Mouse (Mus musculus) MEL (cell line): ENCODE measurements around the gene Tnxb. TPM values are rescaled to one million over a fixed set of nuclear protein-coding genes. Genes with fewer than 3 reads are reported as not detected.

ENCODE experiments used
- DNase-seq: peaks from one replicate; pipeline ENCODE4 v3.0.0; 2011; ENCODE audit warnings: low read depth, low spot score
- H3K27ac ChIP-seq: 2 replicates; pipeline ENCODE4 v1.5.1; 2012; ENCODE audit warnings: low read depth, mild to moderate bottlenecking, control low read depth, low read length, moderate library complexity; ENCODE audit not compliant: control insufficient read depth
- H3K27me3 ChIP-seq, 2 experiments: fragments of 150-350 bp in 1 of 2; sonication (generic) in 1 of 2; 2 replicates each; pipeline ENCODE4 v1.6.1; 2012; ENCODE audit warnings: low read length in 2 of 2, mild to moderate bottlenecking in 2 of 2, improper control_type of control experiment in 1 of 2, moderate library complexity in 1 of 2; ENCODE audit not compliant: insufficient read depth in 2 of 2, control insufficient read depth in 1 of 2
- H3K36me3 ChIP-seq, 2 experiments: 2 replicates each; pipeline ENCODE4 v1.6.1; 2012 to 2014; ENCODE audit warnings: low read length in 2 of 2, improper control_type of control experiment in 1 of 2, inconsistent platforms in 1 of 2, mild to moderate bottlenecking in 1 of 2; ENCODE audit not compliant: insufficient read depth in 2 of 2, control insufficient read depth in 1 of 2
- H3K4me1 ChIP-seq, 2 experiments: fragments of 150-350 bp in 1 of 2; sonication (generic) in 1 of 2; 2 replicates each; pipeline ENCODE4 v1.6.1; 2012; ENCODE audit warnings: low read length in 2 of 2, improper control_type of control experiment in 1 of 2, mild to moderate bottlenecking in 1 of 2; ENCODE audit not compliant: insufficient read depth in 2 of 2, control insufficient read depth in 1 of 2
- H3K4me3 ChIP-seq, 2 experiments: fragments of 150-350 bp in 1 of 2; sonication (generic) in 1 of 2; 2 replicates each; pipeline ENCODE4 v1.5.1; 2012; ENCODE audit warnings: low read depth in 2 of 2, low read length in 2 of 2, mild to moderate bottlenecking in 2 of 2, moderate library complexity in 2 of 2, control low read depth in 1 of 2, improper control_type of control experiment in 1 of 2; ENCODE audit not compliant: control insufficient read depth in 1 of 2, insufficient read depth in 1 of 2
- H3K79me2 ChIP-seq: 2 replicates; pipeline ENCODE4 v1.6.1; 2012; ENCODE audit warnings: mild to moderate bottlenecking, low read length, moderate library complexity; ENCODE audit not compliant: control insufficient read depth, poor library complexity, insufficient read depth
- H3K9ac ChIP-seq: 2 replicates; pipeline ENCODE4 v1.6.1; 2012; ENCODE audit warnings: low read depth, mild to moderate bottlenecking, control low read depth, low read length, moderate library complexity; ENCODE audit not compliant: control insufficient read depth, poor library complexity, severe bottlenecking
- H3K9me3 ChIP-seq: fragments of 150-350 bp; sonication (generic); replicated peaks from 2 replicates; pipeline ENCODE4 v1.6.1; 2012; ENCODE audit warnings: mild to moderate bottlenecking, low read length, improper control_type of control experiment, moderate library complexity; ENCODE audit not compliant: insufficient read depth
- CHD1 ChIP-seq: IDR thresholded peaks from 2 replicates; pipeline ENCODE4 v1.6.1; 2012; ENCODE audit warnings: low read depth, mild to moderate bottlenecking, inconsistent platforms, low read length, improper control_type of control experiment
- CHD2 ChIP-seq: IDR thresholded peaks from 2 replicates; pipeline ENCODE4 v1.6.1; 2011; ENCODE audit warnings: low read length, improper control_type of control experiment
- CTCF ChIP-seq, 3 experiments: IDR thresholded peaks in 2 of 3; conservative IDR thresholded peaks in 1 of 3; 2 replicates each; pipeline ENCODE4 v1.5.1; 2011 to 2012; ENCODE audit warnings: low read length in 3 of 3, low read depth in 2 of 3, mild to moderate bottlenecking in 2 of 3, improper control_type of control experiment in 1 of 3, inconsistent platforms in 1 of 3, mixed read lengths in 1 of 3, moderate library complexity in 1 of 3; ENCODE audit not compliant: control insufficient read depth in 1 of 3, insufficient read depth in 1 of 3, poor library complexity in 1 of 3, severe bottlenecking in 1 of 3
- E2F4 ChIP-seq: IDR thresholded peaks from 2 replicates; pipeline ENCODE4 v1.6.1; 2011; ENCODE audit warnings: low read depth, low read length, improper control_type of control experiment, borderline replicate concordance
- ELF1 ChIP-seq: IDR thresholded peaks from 2 replicates; pipeline ENCODE4 v1.6.1; 2014; ENCODE audit warnings: low read depth, mild to moderate bottlenecking, inconsistent platforms, low read length, improper control_type of control experiment, moderate library complexity
- ETS1 ChIP-seq: IDR thresholded peaks from 2 replicates; pipeline ENCODE4 v1.6.1; 2012; ENCODE audit warnings: low read depth, mild to moderate bottlenecking, inconsistent platforms, low read length, improper control_type of control experiment, moderate library complexity
- GABPA ChIP-seq: IDR thresholded peaks from 2 replicates; pipeline ENCODE4 v1.6.1; 2012; ENCODE audit warnings: low read depth, mild to moderate bottlenecking, inconsistent platforms, low read length, improper control_type of control experiment, moderate library complexity
- HCFC1 ChIP-seq: IDR thresholded peaks from 2 replicates; pipeline ENCODE4 v1.6.1; 2012; ENCODE audit warnings: low read depth, mild to moderate bottlenecking, inconsistent platforms, low read length, improper control_type of control experiment, moderate library complexity
- KAT2A ChIP-seq: conservative IDR thresholded peaks from 2 replicates; pipeline ENCODE4 v1.6.1; 2012; ENCODE audit warnings: low read depth, low read length, improper control_type of control experiment, inconsistent platforms
- MAX ChIP-seq: IDR thresholded peaks from 2 replicates; pipeline ENCODE4 v1.6.1; 2011; ENCODE audit warnings: low read length, improper control_type of control experiment
- MEF2A ChIP-seq: IDR thresholded peaks from 2 replicates; pipeline ENCODE4 v1.6.1; 2014; ENCODE audit warnings: low read depth, mild to moderate bottlenecking, inconsistent platforms, low read length, improper control_type of control experiment; ENCODE audit not compliant: poor library complexity, insufficient replicate concordance, severe bottlenecking; ENCODE audit errors: extremely low read depth
- MXI1 ChIP-seq: IDR thresholded peaks from 2 replicates; pipeline ENCODE4 v1.6.1; 2011; ENCODE audit warnings: mild to moderate bottlenecking, low read depth, low read length, improper control_type of control experiment
- MYB ChIP-seq: IDR thresholded peaks from 2 replicates; pipeline ENCODE4 v1.6.1; 2011; ENCODE audit warnings: mild to moderate bottlenecking, low read depth, low read length, improper control_type of control experiment
- MYC ChIP-seq: IDR thresholded peaks from 2 replicates; pipeline ENCODE4 v1.6.1; 2011; ENCODE audit warnings: low read depth, mild to moderate bottlenecking, low read length, improper control_type of control experiment, moderate library complexity
- NELFE ChIP-seq: IDR thresholded peaks from 2 replicates; pipeline ENCODE4 v1.6.1; 2011; ENCODE audit warnings: low read depth, low read length, improper control_type of control experiment
- NRF1 ChIP-seq: IDR thresholded peaks from 2 replicates; pipeline ENCODE4 v1.6.1; 2014; ENCODE audit warnings: low read depth, mild to moderate bottlenecking, inconsistent platforms, low read length, improper control_type of control experiment, moderate library complexity; ENCODE audit not compliant: poor library complexity, insufficient read depth, severe bottlenecking
- POLR2A ChIP-seq, 2 experiments: IDR thresholded peaks; 2 replicates each; pipeline ENCODE4 v1.6.1; 2011 to 2012; ENCODE audit warnings: low read length in 2 of 2, mild to moderate bottlenecking in 2 of 2, control low read depth in 1 of 2, improper control_type of control experiment in 1 of 2, low read depth in 1 of 2, moderate library complexity in 1 of 2; ENCODE audit not compliant: control insufficient read depth in 1 of 2, insufficient read depth in 1 of 2, poor library complexity in 1 of 2
- POLR2AphosphoS2 ChIP-seq: IDR thresholded peaks from 2 replicates; pipeline ENCODE4 v1.6.1; 2011; ENCODE audit warnings: low read length, improper control_type of control experiment
- POLR2AphosphoS5 ChIP-seq: IDR thresholded peaks from 2 replicates; pipeline ENCODE4 v1.6.1; 2012; ENCODE audit warnings: low read depth, borderline replicate concordance, mild to moderate bottlenecking, inconsistent platforms, low read length, moderate library complexity, mixed read lengths
- RAD21 ChIP-seq: IDR thresholded peaks from 2 replicates; pipeline ENCODE4 v1.6.1; 2011; ENCODE audit warnings: mild to moderate bottlenecking, low read depth, low read length, improper control_type of control experiment
- RCOR1 ChIP-seq: IDR thresholded peaks from 2 replicates; pipeline ENCODE4 v1.6.1; 2012; ENCODE audit warnings: low read depth, mild to moderate bottlenecking, inconsistent platforms, low read length, improper control_type of control experiment
- SIN3A ChIP-seq: IDR thresholded peaks from 2 replicates; pipeline ENCODE4 v1.6.1; 2012; ENCODE audit warnings: low read length, improper control_type of control experiment, inconsistent platforms
- TCF12 ChIP-seq: IDR thresholded peaks from 2 replicates; pipeline ENCODE4 v1.6.1; 2014; ENCODE audit warnings: low read depth, mild to moderate bottlenecking, inconsistent platforms, low read length, improper control_type of control experiment, moderate library complexity
- UBTF ChIP-seq: IDR thresholded peaks from 2 replicates; pipeline ENCODE4 v1.6.1; 2012; ENCODE audit warnings: low read depth, mild to moderate bottlenecking, inconsistent platforms, low read length, improper control_type of control experiment, moderate library complexity, borderline replicate concordance; ENCODE audit not compliant: insufficient read depth
- USF1 ChIP-seq: IDR thresholded peaks from 2 replicates; pipeline ENCODE4 v1.6.1; 2014; ENCODE audit warnings: low read depth, mild to moderate bottlenecking, inconsistent platforms, low read length, improper control_type of control experiment, moderate library complexity
- USF2 ChIP-seq, 2 experiments: IDR thresholded peaks; 2 replicates each; pipeline ENCODE4 v1.6.1; 2011 to 2012; ENCODE audit warnings: improper control_type of control experiment in 2 of 2, low read length in 2 of 2, borderline replicate concordance in 1 of 2, inconsistent platforms in 1 of 2, low read depth in 1 of 2, mild to moderate bottlenecking in 1 of 2; ENCODE audit not compliant: insufficient read depth in 1 of 2
- ZC3H11A ChIP-seq: IDR thresholded peaks from 2 replicates; pipeline ENCODE4 v1.6.1; 2012; ENCODE audit warnings: low read depth, mild to moderate bottlenecking, inconsistent platforms, low read length, improper control_type of control experiment
- ZKSCAN1 ChIP-seq: IDR thresholded peaks from 2 replicates; pipeline ENCODE4 v1.6.1; 2012; ENCODE audit warnings: low read depth, mild to moderate bottlenecking, inconsistent platforms, low read length, improper control_type of control experiment, moderate library complexity
- ZMIZ1 ChIP-seq: IDR thresholded peaks from 2 replicates; pipeline ENCODE4 v1.6.1; 2012; ENCODE audit warnings: low read depth, mild to moderate bottlenecking, inconsistent platforms, low read length, improper control_type of control experiment, moderate library complexity
- ZNF384 ChIP-seq: IDR thresholded peaks from 2 replicates; pipeline ENCODE4 v1.6.1; 2012; ENCODE audit warnings: low read depth, mild to moderate bottlenecking, inconsistent platforms, low read length, improper control_type of control experiment
- polyA plus RNA-seq, 2 experiments: library from polyadenylated mRNA; stranded (reverse) in 1 of 2; unstranded in 1 of 2; fragments of >175 nt in 1 of 2; fragments of >200 nt in 1 of 2; gene quantifications; 2 replicates each; pipeline versions ENCODE4 v1.2.1 to v1.2.4; 2012; ENCODE audit warnings: low replicate concordance in 2 of 2, low read depth in 1 of 2; ENCODE audit not compliant: insufficient read length in 2 of 2, insufficient read depth in 1 of 2, missing spikeins in 1 of 2
- total RNA-seq: library from RNA; depleted of rRNA; stranded (reverse); fragments of 300-350 nt; gene quantifications from 2 replicates; pipeline ENCODE4 v1.2.3, GENCODE M21; 2012

The Tnxb gene
- total and polyA plus RNA-seq, 3 experiments: 0.27 to 0.28 TPM; not detected in 1

DNA sequence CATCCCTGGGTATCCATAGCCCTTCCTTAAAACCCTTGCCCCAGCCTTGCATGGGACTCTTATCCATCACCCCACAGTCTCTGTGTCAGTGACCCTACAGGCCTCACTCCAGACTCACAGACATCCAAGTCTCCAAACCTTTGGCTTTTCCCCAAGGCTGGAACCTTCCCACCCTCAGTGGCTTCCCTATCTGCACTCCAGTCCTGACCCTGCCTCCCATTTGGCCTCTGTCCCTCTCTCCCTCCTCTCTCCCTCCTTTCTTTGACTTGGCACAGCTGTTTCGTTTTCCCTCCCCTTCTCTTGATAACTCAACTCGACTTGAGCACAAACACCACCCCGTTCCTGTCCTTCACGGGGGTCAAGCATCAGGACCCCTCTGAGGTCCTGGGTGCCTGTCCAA lies 20.1 kb downstream of the Tnxb start:
- Histone ChIP-seq H3K27me3 (no peaks in the 10 kb centered on the region), H3K27ac (no peak overlapping the region), H3K79me2 (no peaks in the 10 kb centered on the region), H3K36me3 (no peaks in the 10 kb centered on the region), H3K4me1 (no peaks in the 10 kb centered on the region), H3K9ac (no peak overlapping the region), H3K9me3 (no peaks in the 10 kb centered on the region), H3K4me3 (no peak overlapping the region)
- DNase-seq: no peak
- TF ChIP-seq MXI1 (no peak), MEF2A (no peak), ELF1 (no peak), USF1 (no peak), POLR2AphosphoS5 (no peak), ZC3H11A (no peak), CTCF (IDR thresholded peaks at IDR 0.05 in 2 of 3, conservative IDR thresholded peaks at IDR 0.05 in 1 of 3; ENCODE audit: control insufficient read depth in 1 of 3, insufficient read depth in 1 of 3, low read depth in 2 of 3, low read length in 3 of 3, poor library complexity in 1 of 3, severe bottlenecking in 1 of 3) (no peak), GABPA (no peak), UBTF (no peak), E2F4 (no peak), POLR2A (IDR thresholded peaks at IDR 0.05; ENCODE audit: control insufficient read depth in 1 of 2, insufficient read depth in 1 of 2, low read depth in 1 of 2, low read length in 2 of 2, poor library complexity in 1 of 2) (no peak), ZNF384 (no peak), SIN3A (no peak), HCFC1 (no peak), NELFE (no peak), MYC (no peak)

DNA sequence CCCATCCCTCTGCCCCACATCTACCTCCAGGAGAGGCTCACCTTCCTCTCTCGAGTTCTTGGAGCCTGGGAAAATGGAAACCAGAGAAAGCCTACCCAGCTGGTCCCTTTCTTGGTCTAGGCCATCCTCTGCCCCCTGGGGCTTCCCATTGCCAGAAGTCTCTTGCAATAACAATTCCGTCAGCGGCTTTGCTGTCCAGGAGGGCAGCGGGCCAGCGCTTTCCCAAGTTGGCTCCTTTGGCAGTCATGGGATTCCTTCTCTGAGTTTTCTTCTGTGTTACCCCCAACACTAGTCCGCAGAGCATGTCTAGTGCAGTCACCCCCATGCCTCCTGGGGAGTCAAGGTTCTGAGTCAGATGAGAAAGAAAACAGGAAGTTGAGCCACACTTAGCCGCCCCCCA lies 22.6 kb downstream of the Tnxb start:
- Histone ChIP-seq H3K9me3 (no peaks in the 10 kb centered on the region), H3K9ac (no peak overlapping the region), H3K27me3 (no peaks in the 10 kb centered on the region), H3K79me2 (no peaks in the 10 kb centered on the region), H3K4me1 (no peaks in the 10 kb centered on the region), H3K27ac (no peak overlapping the region), H3K36me3 (no peaks in the 10 kb centered on the region), H3K4me3 (no peak overlapping the region)
- no peak for DNase-seq
- TF ChIP-seq ETS1 (no peak), USF2 (IDR thresholded peaks at IDR 0.05; ENCODE audit: borderline replicate concordance in 1 of 2, insufficient read depth in 1 of 2, low read depth in 1 of 2, low read length in 2 of 2) (no peak), MYB (no peak), MEF2A (no peak), GABPA (no peak), KAT2A (no peak), NRF1 (no peak), RCOR1 (no peak), POLR2AphosphoS2 (no peak), RAD21 (no peak), ZMIZ1 (no peak), CHD1 (no peak), MAX (no peak), UBTF (no peak), HCFC1 (no peak), CHD2 (no peak), ZC3H11A (no peak), USF1 (no peak), ZKSCAN1 (no peak), TCF12 (no peak)
